Mouse (Mus musculus): ENCODE data around the gene Smap2. TPM values are rescaled to one million over a fixed set of nuclear protein-coding genes. Genes with fewer than 3 reads are reported as not detected.

The Smap2 gene
- polyA plus RNA-seq, 1 experiment from 2014 or later: 19.6 TPM

GRCm38 (mm10) chr4:120948938-120949337 lies 68.1 kb downstream of the Smap2 start:
- H3K27me3 ChIP-seq (replicated peaks): no peaks in the 10 kb centered on the region
- 42% methylated on average over 3 of the region's 3 CpGs for WGBS
- H3K9ac ChIP-seq: peak overlapping the region; percentile 47
- peak overlapping the region; percentile 80 for H3K4me2 ChIP-seq
- no peak for ATAC-seq (ENCODE audit: insufficient number of reproducible peaks, low FRiP score)
- H3K4me3 ChIP-seq: peak overlapping the region; percentile 69
- peaks cover 8% of the 10 kb centered on the region; the same call in 1 of the 2 replicates for H3K4me1 ChIP-seq (replicated peaks)
- H3K9me3 ChIP-seq (replicated peaks): no peaks in the 10 kb centered on the region
- peaks cover 41% of the 10 kb centered on the region for H3K36me3 ChIP-seq
- H3K27ac ChIP-seq (ENCODE audit: poor library complexity, severe bottlenecking): peak overlapping the region; percentile 52

GRCm38 (mm10) chr4:120935006-120935405 lies 82.0 kb downstream of the Smap2 start:
- Histone ChIP-seq H3K36me3 (peaks cover 41% of the 10 kb centered on the region), H3K9me3 (replicated peaks) (peaks cover 12% of the 10 kb centered on the region), H3K9ac (no peak overlapping the region), H3K4me1 (replicated peaks) (no peaks in the 10 kb centered on the region), H3K27ac (ENCODE audit: poor library complexity, severe bottlenecking) (no peak overlapping the region), H3K4me3 (no peak overlapping the region), H3K27me3 (replicated peaks) (no peaks in the 10 kb centered on the region), H3K4me2 (no peak overlapping the region)
- 69% methylated on average over 3 of the region's 3 CpGs for WGBS
- no peak for ATAC-seq (ENCODE audit: insufficient number of reproducible peaks, low FRiP score)

- Histone ChIP-seq H3K27me3 (replicated peaks) (no peaks in the 10 kb centered on the region), H3K4me1 (replicated peaks) (no peaks in the 10 kb centered on the region), H3K27ac (ENCODE audit: poor library complexity, severe bottlenecking) (no peak overlapping the region), H3K4me2 (no peak overlapping the region), H3K4me3 (no peak overlapping the region), H3K9ac (no peak overlapping the region), H3K9me3 (replicated peaks) (peaks cover 16% of the 10 kb centered on the region), H3K36me3 (peaks cover 42% of the 10 kb centered on the region)
- ATAC-seq (ENCODE audit: insufficient number of reproducible peaks, low FRiP score): no peak
- WGBS: 92% methylated on average over 18 of the region's 18 CpGs
Measured at GRCm38 (mm10) chr4:120930736-120931135, 86.3 kb downstream of the Smap2 start.

GRCm38 (mm10) chr4:120928686-120929085 lies 88.4 kb downstream of the Smap2 start:
- H3K4me1 ChIP-seq (replicated peaks): 0 out of 2 replicates have a peak, but pooled peaks cover 8% of the 10 kb centered on the region

GRCm38 (mm10) chr4:120925386-120925785 lies 91.7 kb downstream of the Smap2 start:
- Histone ChIP-seq H3K27ac (ENCODE audit: poor library complexity, severe bottlenecking) (peak overlapping the region; percentile 90), H3K4me3 (peak overlapping the region; percentile 89), H3K9ac (peak overlapping the region; percentile 77), H3K27me3 (replicated peaks) (no peaks in the 10 kb centered on the region), H3K4me1 (replicated peaks) (0 out of 2 replicates have a peak, but pooled peaks cover 11% of the 10 kb centered on the region), H3K4me2 (peak overlapping the region; percentile 78), H3K9me3 (replicated peaks) (peaks cover 5% of the 10 kb centered on the region), H3K36me3 (peaks cover 29% of the 10 kb centered on the region)
- 19% methylated on average over 3 of the region's 3 CpGs for WGBS
- peak; percentile 72; the same call in 1 of the 2 replicates for ATAC-seq (ENCODE audit: insufficient number of reproducible peaks, low FRiP score)

More at GRCm38 (mm10) chr4:120928686-120929085, 88.4 kb downstream of the Smap2 start:
- Histone ChIP-seq H3K9ac (no peak overlapping the region), H3K27ac (ENCODE audit: poor library complexity, severe bottlenecking) (no peak overlapping the region), H3K4me2 (no peak overlapping the region), H3K4me3 (no peak overlapping the region), H3K9me3 (replicated peaks) (peaks cover 16% of the 10 kb centered on the region), H3K27me3 (replicated peaks) (no peaks in the 10 kb centered on the region), H3K36me3 (peaks cover 27% of the 10 kb centered on the region)
- no peak for ATAC-seq (ENCODE audit: insufficient number of reproducible peaks, low FRiP score)
- WGBS: 79% methylated on average over 3 of the region's 3 CpGs

- Histone ChIP-seq H3K9me3 (replicated peaks) (0 out of 2 replicates have a peak, but pooled peaks cover 4% of the 10 kb centered on the region), H3K27me3 (replicated peaks) (no peaks in the 10 kb centered on the region), H3K27ac (ENCODE audit: poor library complexity, severe bottlenecking) (peak within 1 kb of the TSS; percentile 90), H3K9ac (peak within 1 kb of the TSS; percentile 77), H3K4me1 (replicated peaks) (0 out of 2 replicates have a peak, but pooled peaks cover 11% of the 10 kb centered on the region), H3K4me3 (peak within 1 kb of the TSS; percentile 89), H3K36me3 (peaks cover 31% of the 10 kb centered on the region), H3K4me2 (peak within 1 kb of the TSS; percentile 78)
- under 1% methylated on average over 33 of the region's 33 CpGs for WGBS
- peak; percentile 99 for ATAC-seq (ENCODE audit: insufficient number of reproducible peaks, low FRiP score)
Measured at GRCm38 (mm10) chr4:120924554-120925299, 92.3 kb downstream of the Smap2 start, which contains the start of gene Exo5. TSS of gene Exo5 (minus strand) at chr4:120925017.

- H3K27me3 ChIP-seq (replicated peaks): no peaks in the 10 kb centered on the region
- peaks cover 33% of the 10 kb centered on the region for H3K36me3 ChIP-seq
- H3K4me1 ChIP-seq (replicated peaks): 0 out of 2 replicates have a peak, but pooled peaks cover 11% of the 10 kb centered on the region
- H3K4me2 ChIP-seq: no peak overlapping the region
- 95% methylated on average over 8 of the region's 8 CpGs for WGBS
- no peak overlapping the region for H3K27ac ChIP-seq (ENCODE audit: poor library complexity, severe bottlenecking)
- H3K4me3 ChIP-seq: no peak overlapping the region
- no peak for ATAC-seq (ENCODE audit: insufficient number of reproducible peaks, low FRiP score)
- no peaks in the 10 kb centered on the region for H3K9me3 ChIP-seq (replicated peaks)
- H3K9ac ChIP-seq: no peak overlapping the region
Measured at GRCm38 (mm10) chr4:120921461-120921860, 95.6 kb downstream of the Smap2 start.

Small RNAs within 50 kb of the gene (microRNA-seq; reads per million reads assigned to microRNA genes)
- gene Mir7015: not detected

Other genes starting within 250 kb of the Smap2 start
- 102 and 108 TPM in 2 replicates for gene Nfyc, start 185.7 kb downstream of the Smap2 start, polyA plus RNA-seq (2016; fragmentation: Nextera tagmentation; extraction: Ambion mirVana)
- gene Rims3, start 162.4 kb downstream of the Smap2 start, polyA plus RNA-seq (2016; fragmentation: Nextera tagmentation; extraction: Ambion mirVana): 1.4 and 1.8 TPM in 2 replicates
- gene Exo5, start 92.2 kb downstream of the Smap2 start, polyA plus RNA-seq (2016; fragmentation: Nextera tagmentation; extraction: Ambion mirVana): 11.9 and 13.1 TPM in 2 replicates
- 14.5 and 16.5 TPM in 2 replicates for gene Zfp69, start 65.5 kb downstream of the Smap2 start, polyA plus RNA-seq (2016; fragmentation: Nextera tagmentation; extraction: Ambion mirVana)
- 10.9 and 11.6 TPM in 2 replicates for gene Col9a2, start 22.1 kb upstream of the Smap2 start, polyA plus RNA-seq (2016; fragmentation: Nextera tagmentation; extraction: Ambion mirVana)
- gene Zmpste24, start 81.0 kb upstream of the Smap2 start, polyA plus RNA-seq (2016; fragmentation: Nextera tagmentation; extraction: Ambion mirVana): 30.2 and 30.8 TPM in 2 replicates
- gene Tmco2, start 92.0 kb upstream of the Smap2 start, polyA plus RNA-seq (2016; fragmentation: Nextera tagmentation; extraction: Ambion mirVana): not detected in 2 replicates
- gene Rlf, start 197.8 kb upstream of the Smap2 start, polyA plus RNA-seq (2016; fragmentation: Nextera tagmentation; extraction: Ambion mirVana): 23.6 and 24.1 TPM in 2 replicates